Mouse (Mus musculus) liver, embryonic 13.5 days (tissue): ENCODE results near the gene Actg2. TPM values are rescaled to one million over a fixed set of nuclear protein-coding genes. Genes with fewer than 3 reads are reported as not detected.
"Not testable (repeated sequence)": the region's sequence is repeated elsewhere in the genome, so short reads cannot be mapped to it uniquely, and the experiment has no call there.

Source experiments
- ATAC-seq: fragments of 200-750 bp; cut with Nextera tagmentation; 2 replicates; pipeline ENCODE4 v1.8.0; 2017; ENCODE audit warnings: low read depth, mild to moderate bottlenecking, moderate number of reproducible peaks, moderate library complexity
- DNase-seq: peaks from one replicate; pipeline ENCODE4 v3.0.0; 2022
- H3K27ac ChIP-seq: fragments of 300-500 bp; sonication (generic); 2 replicates; pipeline ENCODE4 v1.5.1; 2015; ENCODE audit warnings: moderate library complexity, mild to moderate bottlenecking, inconsistent platforms
- H3K27me3 ChIP-seq: fragments of 300-500 bp; sonication (generic); 2 replicates; pipeline ENCODE4 v1.6.1; 2015; ENCODE audit warnings: mild to moderate bottlenecking, inconsistent platforms
- H3K36me3 ChIP-seq: fragments of 300-500 bp; sonication (generic); 2 replicates; pipeline ENCODE4 v1.6.1; 2015; ENCODE audit warnings: mild to moderate bottlenecking, inconsistent platforms
- H3K4me1 ChIP-seq: fragments of 300-500 bp; sonication (generic); replicated peaks from 2 replicates; pipeline ENCODE4 v1.6.1; 2015; ENCODE audit warnings: inconsistent platforms
- H3K4me2 ChIP-seq: fragments of 300-500 bp; sonication (generic); 2 replicates; pipeline ENCODE4 v1.6.1; 2015; ENCODE audit warnings: inconsistent platforms, mild to moderate bottlenecking, moderate library complexity
- H3K4me3 ChIP-seq: fragments of 300-500 bp; sonication (generic); replicated peaks from 2 replicates; pipeline ENCODE4 v1.5.1; 2015; ENCODE audit warnings: mild to moderate bottlenecking, inconsistent platforms
- H3K9ac ChIP-seq: fragments of 300-500 bp; sonication (generic); 2 replicates; pipeline ENCODE4 v1.6.1; 2015; ENCODE audit warnings: mild to moderate bottlenecking, inconsistent platforms
- H3K9me3 ChIP-seq: fragments of 300-500 bp; sonication (generic); replicated peaks from 2 replicates; pipeline ENCODE4 v1.6.1; 2016; ENCODE audit warnings: inconsistent platforms
- WGBS: fragments of 180-500 bp; shearing (Covaris S2); methylation state at CpG from one replicate; pipeline ENCODE4 v1.1.7; 2015; ENCODE audit not compliant: insufficient replicate concordance; 5-methylcytosine and 5-hydroxymethylcytosine counted together
- polyA plus RNA-seq: library from polyadenylated mRNA; unstranded; fragments of >200 nt; fragmentation: Nextera tagmentation; extraction: Ambion mirVana; gene quantifications from 2 replicates; pipeline ENCODE4 v1.2.1, GENCODE M21; 2015

Gene Actg2
- 5.9 and 6.1 TPM in 2 replicates for polyA plus RNA-seq

- no peak for DNase-seq
- no peak within 1 kb of the TSS for H3K4me3 ChIP-seq
- H3K27ac ChIP-seq: no peak within 1 kb of the TSS
- H3K4me2 ChIP-seq: no peak within 1 kb of the TSS
- no peaks in the 10 kb centered on the region for H3K36me3 ChIP-seq
- H3K4me1 ChIP-seq: no peaks in the 10 kb centered on the region
- peaks cover 7% of the 10 kb centered on the region for H3K27me3 ChIP-seq
- H3K9ac ChIP-seq: no peak within 1 kb of the TSS
- ATAC-seq: no peak
- H3K9me3 ChIP-seq: no peaks in the 10 kb centered on the region
- WGBS: 51% methylated on average over 12 of the region's 12 CpGs
These were observed at the start of gene Actg2 for GRCm38 (mm10) chr6:83536028-83536794. Gene Actg2, minus strand, starts transcription at chr6:83536265.

GRCm38 (mm10) chr6:83585328-83585727, 49.3 kb upstream of the Actg2 start:
- H3K36me3 ChIP-seq, H3K4me3 ChIP-seq, H3K4me1 ChIP-seq, DNase-seq, H3K4me2 ChIP-seq, H3K9ac ChIP-seq, ATAC-seq, H3K9me3 ChIP-seq, H3K27ac ChIP-seq: not testable (repeated sequence)
- WGBS: 78% methylated on average over 9 of the region's 9 CpGs
- peaks cover 12% of the 10 kb centered on the region; the same call in 1 of the 2 replicates for H3K27me3 ChIP-seq

- Histone ChIP-seq H3K4me3 (no peak overlapping the region), H3K9ac (no peak overlapping the region), H3K36me3 (no peaks in the 10 kb centered on the region), H3K4me2 (no peak overlapping the region), H3K9me3 (no peaks in the 10 kb centered on the region), H3K27ac (no peak overlapping the region), H3K27me3 (peaks cover 20% of the 10 kb centered on the region; the same call in 1 of the 2 replicates), H3K4me1 (no peaks in the 10 kb centered on the region)
- DNase-seq (no peak), ATAC-seq (no peak)
- 51% methylated on average over 2 of the region's 2 CpGs for WGBS
These were observed 47.5 kb upstream of the Actg2 start for GRCm38 (mm10) chr6:83583591-83583990.

DNA sequence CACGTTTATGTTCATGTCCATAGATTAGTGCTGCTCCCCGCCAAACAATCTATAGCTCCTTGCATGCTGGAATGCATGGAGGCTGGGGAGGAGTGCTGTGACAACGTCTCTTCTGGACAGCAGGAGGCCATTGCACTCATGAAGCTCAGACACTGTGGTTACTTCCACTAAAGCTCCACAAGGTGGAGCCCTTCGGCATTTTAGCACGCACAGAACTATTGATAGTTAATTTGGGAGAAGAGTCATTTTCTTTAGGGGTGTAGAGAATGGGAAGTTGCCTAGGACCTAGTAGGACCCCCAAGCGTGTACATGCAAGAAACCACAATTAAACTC, 46.8 kb upstream of the Actg2 start:
- no peak for DNase-seq
- Histone ChIP-seq H3K4me2 (no peak overlapping the region), H3K9ac (no peak overlapping the region), H3K36me3 (no peaks in the 10 kb centered on the region), H3K4me3 (no peak overlapping the region), H3K9me3 (no peaks in the 10 kb centered on the region), H3K27me3 (peaks cover 26% of the 10 kb centered on the region), H3K27ac (no peak overlapping the region), H3K4me1 (no peaks in the 10 kb centered on the region)
- under 1% methylated on average over 6 of the region's 6 CpGs for WGBS
- ATAC-seq: no peak; the same call in 1 of the 2 replicates

GRCm38 (mm10) chr6:83582135-83582937, 46.3 kb upstream of the Actg2 start:
- Histone ChIP-seq H3K4me2 (no peak overlapping the region), H3K9ac (no peak overlapping the region), H3K4me3 (no peak overlapping the region), H3K4me1 (no peaks in the 10 kb centered on the region), H3K9me3 (no peaks in the 10 kb centered on the region), H3K27ac (no peak overlapping the region), H3K36me3 (no peaks in the 10 kb centered on the region), H3K27me3 (peaks cover 29% of the 10 kb centered on the region)
- DNase-seq (no peak), ATAC-seq (no peak; the same call in 1 of the 2 replicates)
- 54% methylated on average over 20 of the region's 20 CpGs for WGBS

DNA sequence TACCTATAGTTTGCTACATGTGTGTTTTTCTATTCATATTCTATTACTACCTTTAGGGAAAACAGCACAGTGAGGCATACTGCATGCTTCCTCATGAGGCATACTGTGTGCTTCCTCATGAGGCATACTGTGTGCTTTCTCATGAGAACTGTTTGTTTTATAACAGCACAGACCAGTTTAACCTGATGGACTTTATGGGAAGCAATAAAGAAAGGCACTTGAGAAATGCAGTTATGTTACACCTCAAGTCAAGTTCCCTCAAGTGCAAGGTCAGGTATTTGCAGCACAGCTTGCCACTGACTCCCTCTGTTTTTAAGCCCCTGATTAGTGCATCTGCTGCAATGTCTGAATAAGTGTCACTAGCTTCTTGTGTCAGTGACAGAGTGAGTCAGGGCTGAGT, 41.5 kb upstream of the Actg2 start:
- no peak overlapping the region for H3K27ac ChIP-seq
- ATAC-seq (no peak), DNase-seq (no peak)
- peaks cover 42% of the 10 kb centered on the region for H3K27me3 ChIP-seq
- no peak overlapping the region for H3K4me3 ChIP-seq
- H3K36me3 ChIP-seq: no peaks in the 10 kb centered on the region
- H3K9ac ChIP-seq: no peak overlapping the region
- H3K9me3 ChIP-seq: no peaks in the 10 kb centered on the region
- H3K4me2 ChIP-seq: no peak overlapping the region
- peaks cover 5% of the 10 kb centered on the region for H3K4me1 ChIP-seq

- H3K27me3 ChIP-seq: peaks cover 36% of the 10 kb centered on the region
- H3K9ac ChIP-seq: no peak overlapping the region
- peaks cover 17% of the 10 kb centered on the region for H3K4me1 ChIP-seq
- no peaks in the 10 kb centered on the region for H3K9me3 ChIP-seq
- no peak overlapping the region for H3K27ac ChIP-seq
- H3K4me3 ChIP-seq: no peak overlapping the region
- DNase-seq (no peak), ATAC-seq (no peak)
- H3K4me2 ChIP-seq: no peak overlapping the region
- WGBS: 65% methylated on average over 4 of the region's 4 CpGs
- no peaks in the 10 kb centered on the region for H3K36me3 ChIP-seq
These were observed 39.5 kb upstream of the Actg2 start for GRCm38 (mm10) chr6:83575609-83576008.

DNA sequence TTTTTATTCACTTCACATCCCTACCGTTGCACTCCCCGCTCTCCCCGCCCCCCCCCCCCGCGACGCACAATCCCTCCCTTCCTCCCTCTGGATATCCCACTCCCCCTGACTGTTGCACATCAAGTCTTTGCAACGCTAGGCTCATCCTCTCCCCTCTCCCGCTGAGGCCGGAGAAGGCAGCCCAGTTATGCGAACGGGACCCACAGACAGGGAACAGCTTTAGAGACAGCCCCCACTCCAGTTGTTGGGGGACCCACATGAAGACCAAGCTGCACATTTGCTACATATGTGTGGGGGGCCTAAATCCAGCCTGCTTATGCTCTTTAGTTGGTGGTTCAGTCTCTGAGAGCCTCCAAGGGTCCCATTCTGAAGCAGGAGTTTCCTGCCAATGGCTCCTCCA, 36.6 kb upstream of the Actg2 start, which contains the start of gene Stambp:
Gene Stambp, minus strand, starts transcription at position 59 of the 400 bp plus-strand sequence.
- no peak for DNase-seq
- ATAC-seq: peak; percentile 59
- H3K27ac ChIP-seq: peak within 1 kb of the TSS; percentile 45
- no peaks in the 10 kb centered on the region for H3K9me3 ChIP-seq
- peak within 1 kb of the TSS; percentile 80 for H3K9ac ChIP-seq
- WGBS: 0% methylated on average over 6 of the region's 11 CpGs
- peak within 1 kb of the TSS; percentile 74 for H3K4me3 ChIP-seq
- H3K4me2 ChIP-seq: peak within 1 kb of the TSS; percentile 84
- peaks cover 9% of the 10 kb centered on the region for H3K36me3 ChIP-seq
- H3K27me3 ChIP-seq: peaks cover 22% of the 10 kb centered on the region
- H3K4me1 ChIP-seq: peaks cover 17% of the 10 kb centered on the region

DNA sequence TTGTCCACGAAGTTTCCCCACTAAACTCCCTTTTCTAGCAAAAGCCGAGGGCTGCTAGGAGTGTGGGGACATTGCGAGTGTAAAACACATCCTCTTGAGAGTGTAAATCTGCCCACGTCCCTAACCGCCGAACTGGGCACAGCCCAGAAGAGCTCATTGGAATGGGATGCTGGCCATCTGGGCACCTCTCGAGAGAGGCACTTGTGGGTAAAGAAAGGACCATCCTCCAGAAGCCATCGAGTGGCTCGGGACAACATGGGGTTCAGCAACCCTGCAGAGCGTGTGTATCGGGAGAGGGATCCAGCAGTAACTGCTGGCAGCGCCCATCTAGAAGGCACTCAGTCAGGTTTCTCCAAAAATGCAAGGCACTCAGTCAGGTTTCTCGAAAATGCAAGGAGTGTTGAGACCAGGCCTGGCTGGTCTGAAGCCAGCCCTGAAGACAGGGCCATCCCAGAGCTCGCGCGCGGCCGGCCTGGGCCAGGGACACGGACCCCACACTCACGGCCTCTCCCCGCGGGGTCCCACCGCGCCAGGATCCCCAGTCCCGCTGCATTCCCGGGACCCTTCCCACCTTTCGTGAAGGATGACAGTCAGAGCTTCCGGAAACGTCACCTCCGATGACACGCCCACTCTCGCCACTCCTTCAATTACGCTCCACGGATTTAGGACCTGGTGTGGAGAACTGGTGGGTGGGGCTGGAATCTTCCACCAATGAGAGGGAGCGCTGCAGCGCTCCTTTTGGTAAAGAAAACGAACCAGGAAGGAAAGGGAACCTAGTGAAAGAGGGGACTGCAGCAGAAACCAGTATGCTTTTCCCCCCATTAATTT, 36.0 kb upstream of the Actg2 start:
- ATAC-seq (peak; percentile 94), DNase-seq (peak; percentile 84)
- peaks cover 18% of the 10 kb centered on the region; the same call in 1 of the 2 replicates for H3K27me3 ChIP-seq
- 6% methylated on average over 37 of the region's 37 CpGs for WGBS
- H3K9ac ChIP-seq: peak overlapping the region; percentile 80
- no peaks in the 10 kb centered on the region for H3K9me3 ChIP-seq
- peak overlapping the region; percentile 84 for H3K4me2 ChIP-seq
- peak overlapping the region; percentile 45 for H3K27ac ChIP-seq
- peak overlapping the region; percentile 74 for H3K4me3 ChIP-seq
- peaks cover 9% of the 10 kb centered on the region for H3K36me3 ChIP-seq
- H3K4me1 ChIP-seq: peaks cover 17% of the 10 kb centered on the region

DNA sequence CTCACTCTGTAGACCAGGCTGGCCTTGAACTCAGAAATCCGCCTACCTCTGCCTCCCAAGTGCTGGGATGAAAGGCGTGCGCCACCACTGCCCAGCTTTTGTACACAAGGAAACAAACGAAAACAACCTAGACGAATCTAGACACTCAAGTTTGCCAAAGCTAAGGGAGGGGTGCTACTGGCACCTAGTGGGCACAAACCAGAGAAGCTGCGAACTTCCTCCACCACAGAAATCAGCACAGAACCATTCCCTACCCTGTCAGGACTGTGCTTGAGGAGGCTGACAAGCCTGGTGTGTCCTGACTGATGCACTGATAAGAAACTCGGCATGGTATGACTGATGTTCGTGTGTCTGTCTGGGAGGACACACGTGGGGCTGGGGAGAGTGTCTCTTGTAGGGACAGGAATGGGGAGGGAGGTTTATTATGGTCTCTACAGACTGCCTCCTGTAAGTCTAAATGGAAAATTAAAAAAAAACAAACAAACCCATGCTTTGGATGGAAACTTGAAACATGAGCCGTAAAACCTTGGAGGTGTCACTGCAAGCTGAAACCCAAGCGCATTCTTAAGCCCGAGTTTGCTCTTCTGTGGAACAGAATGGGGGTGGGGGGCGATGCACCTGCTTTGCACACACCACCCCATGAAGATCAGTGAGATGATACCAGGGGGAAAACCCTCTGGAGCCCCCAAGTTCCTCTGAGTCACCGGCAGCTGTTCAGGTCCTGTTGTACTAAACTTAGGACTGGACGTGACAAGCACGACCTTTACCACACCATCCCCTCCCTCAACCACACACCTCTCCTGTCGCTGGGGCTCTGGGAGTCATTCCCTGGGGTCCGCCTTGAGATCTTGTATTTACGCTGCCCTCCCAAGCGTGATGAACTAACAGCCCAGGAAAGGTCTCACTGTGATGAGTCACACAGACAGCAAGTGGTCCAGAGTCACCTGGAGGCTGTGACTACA, 33.1 kb upstream of the Actg2 start:
- H3K9me3 ChIP-seq: no peaks in the 10 kb centered on the region
- H3K4me3 ChIP-seq: no peak overlapping the region
- peaks cover 17% of the 10 kb centered on the region for H3K4me1 ChIP-seq
- H3K4me2 ChIP-seq: no peak overlapping the region
- peaks cover 10% of the 10 kb centered on the region for H3K36me3 ChIP-seq
- ATAC-seq (no peak), DNase-seq (no peak)
- 70% methylated on average over 20 of the region's 20 CpGs for WGBS
- no peak overlapping the region for H3K9ac ChIP-seq
- H3K27ac ChIP-seq: no peak overlapping the region
- peaks cover 4% of the 10 kb centered on the region; the same call in 1 of the 2 replicates for H3K27me3 ChIP-seq
